Mouse (Mus musculus) MEL (cell line): Measurements from ENCODE around the gene Rtbdn.

Experiments
- CTCF ChIP-seq, 3 experiments: IDR thresholded peaks in 2 of 3; conservative IDR thresholded peaks in 1 of 3; 2 replicates each; pipeline ENCODE4 v1.5.1; 2011 to 2012; ENCODE audit warnings: low read length in 3 of 3, low read depth in 2 of 3, mild to moderate bottlenecking in 2 of 3, improper control_type of control experiment in 1 of 3, inconsistent platforms in 1 of 3, mixed read lengths in 1 of 3, moderate library complexity in 1 of 3; ENCODE audit not compliant: control insufficient read depth in 1 of 3, insufficient read depth in 1 of 3, poor library complexity in 1 of 3, severe bottlenecking in 1 of 3
- EP300 ChIP-seq, 2 experiments: IDR thresholded peaks; 2 replicates each; pipeline ENCODE4 v1.6.1; 2011; ENCODE audit warnings: improper control_type of control experiment in 2 of 2, low read length in 2 of 2, low read depth in 1 of 2, mild to moderate bottlenecking in 1 of 2
- GABPA ChIP-seq: IDR thresholded peaks from 2 replicates; pipeline ENCODE4 v1.6.1; 2012; ENCODE audit warnings: low read depth, mild to moderate bottlenecking, inconsistent platforms, low read length, improper control_type of control experiment, moderate library complexity
- POLR2A ChIP-seq, 2 experiments: IDR thresholded peaks; 2 replicates each; pipeline ENCODE4 v1.6.1; 2011 to 2012; ENCODE audit warnings: low read length in 2 of 2, mild to moderate bottlenecking in 2 of 2, control low read depth in 1 of 2, improper control_type of control experiment in 1 of 2, low read depth in 1 of 2, moderate library complexity in 1 of 2; ENCODE audit not compliant: control insufficient read depth in 1 of 2, insufficient read depth in 1 of 2, poor library complexity in 1 of 2
- POLR2AphosphoS5 ChIP-seq: IDR thresholded peaks from 2 replicates; pipeline ENCODE4 v1.6.1; 2012; ENCODE audit warnings: low read depth, borderline replicate concordance, mild to moderate bottlenecking, inconsistent platforms, low read length, moderate library complexity, mixed read lengths
- TAL1 ChIP-seq: IDR thresholded peaks from 2 replicates; pipeline ENCODE4 v1.6.1; 2012; ENCODE audit warnings: mild to moderate bottlenecking, inconsistent platforms, low read length, moderate library complexity, mixed read lengths
- ZNF384 ChIP-seq: IDR thresholded peaks from 2 replicates; pipeline ENCODE4 v1.6.1; 2012; ENCODE audit warnings: low read depth, mild to moderate bottlenecking, inconsistent platforms, low read length, improper control_type of control experiment

DNA sequence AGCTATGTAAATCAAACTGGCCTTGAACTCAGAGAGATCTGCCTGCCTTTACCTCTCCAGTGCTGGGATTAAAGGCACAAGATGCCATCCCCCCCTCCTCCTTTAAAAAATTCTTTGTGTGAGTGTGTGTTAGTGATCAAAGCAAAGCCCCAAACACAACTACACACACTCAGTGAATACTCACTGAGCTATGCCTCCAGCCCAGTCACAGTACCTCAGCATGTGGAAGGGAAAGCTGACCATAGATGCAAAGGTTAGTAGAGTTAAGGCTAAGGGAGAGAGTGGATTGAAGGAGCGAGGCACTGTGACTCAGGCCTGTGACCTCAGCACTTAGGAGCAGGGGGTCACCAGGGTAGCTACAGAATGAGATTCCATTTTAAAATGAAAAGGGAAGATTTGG lies 26.3 kb downstream of the Rtbdn start:
- TF ChIP-seq CTCF (IDR thresholded peaks at IDR 0.05 in 2 of 3, conservative IDR thresholded peaks at IDR 0.05 in 1 of 3; ENCODE audit: control insufficient read depth in 1 of 3, insufficient read depth in 1 of 3, low read depth in 2 of 3, low read length in 3 of 3, poor library complexity in 1 of 3, severe bottlenecking in 1 of 3): no peak
- no peak for TF ChIP-seq GABPA
- TF ChIP-seq ZNF384: no peak
- TF ChIP-seq POLR2AphosphoS5: no peak
- no peak for TF ChIP-seq POLR2A (IDR thresholded peaks at IDR 0.05; ENCODE audit: control insufficient read depth in 1 of 2, insufficient read depth in 1 of 2, low read depth in 1 of 2, low read length in 2 of 2, poor library complexity in 1 of 2)
- TF ChIP-seq EP300 (IDR thresholded peaks at IDR 0.05; ENCODE audit: low read depth in 1 of 2, low read length in 2 of 2): no peak
- no peak for TF ChIP-seq TAL1
